Mouse (Mus musculus): ENCODE data around the gene Zfp14. TPM values are rescaled to one million over a fixed set of nuclear protein-coding genes. Genes with fewer than 3 reads are reported as not detected.

Zfp14 gene
- 1 to 10 TPM; 9.7 to 9.8 TPM for total RNA-seq (2021)
- long read RNA-seq, experiment 1, partial matches to known transcripts = 1 of 6 reads
- long read RNA-seq, experiment 1, other reads (novel, unspliced or antisense) = 2 of 6 reads
- long read RNA-seq, experiment 2, partial matches to known transcripts = 4 of 9 reads
- long read RNA-seq, experiment 2, other reads (novel, unspliced or antisense) = 2 of 9 reads

GRCm38 (mm10) chr7:30050882-30051548 is at the start of gene Zfp14:
Zfp14 (minus strand) TSS chr7:30051380.
- Histone ChIP-seq H3K4me3 (peak within 1 kb of the TSS; percentile 97), H3K27ac (peak within 1 kb of the TSS; percentile 87)
- TF ChIP-seq CTCF (conservative IDR thresholded peaks at IDR 0.05) = no peak
- peak; percentile 92 to 93 for DNase-seq (ENCODE audit: low spot score in 2 of 2)

- no peak for TF ChIP-seq CTCF (conservative IDR thresholded peaks at IDR 0.05)
- Histone ChIP-seq H3K4me3 (peak overlapping the region; percentile 51), H3K27ac (peak overlapping the region; percentile 86)
- peak; percentile 84 to 87 for DNase-seq (ENCODE audit: low spot score in 2 of 2)
These were observed 48.1 kb upstream of the Zfp14 start for GRCm38 (mm10) chr7:30099297-30099696.

- Histone ChIP-seq H3K27ac (peak overlapping the region; percentile 93), H3K4me3 (peak overlapping the region; percentile 88)
- no peak for DNase-seq (ENCODE audit: low spot score in 2 of 2)
- TF ChIP-seq CTCF (conservative IDR thresholded peaks at IDR 0.05) = no peak
These were observed 44.5 kb upstream of the Zfp14 start for GRCm38 (mm10) chr7:30095551-30096125.

- Histone ChIP-seq H3K4me3 (peak within 1 kb of the TSS; percentile 88), H3K27ac (peak within 1 kb of the TSS; percentile 93)
- DNase-seq (ENCODE audit: low spot score in 2 of 2) = peak; percentile 86 to 92
- peak; percentile 55 for TF ChIP-seq CTCF (conservative IDR thresholded peaks at IDR 0.05)
These were observed 43.7 kb upstream of the Zfp14 start, which contains the start of gene Zfp260 for GRCm38 (mm10) chr7:30094646-30095429. Zfp260 (plus strand) TSS chr7:30094777.

GRCm38 (mm10) chr7:30093918-30094415 is 42.8 kb upstream of the Zfp14 start:
- DNase-seq (ENCODE audit: low spot score in 2 of 2) = no peak
- no peak for TF ChIP-seq CTCF (conservative IDR thresholded peaks at IDR 0.05)
- peak overlapping the region; percentile 93 for H3K27ac ChIP-seq
- peak overlapping the region; percentile 88 for H3K4me3 ChIP-seq

GRCm38 (mm10) chr7:30092666-30093065 is 41.5 kb upstream of the Zfp14 start:
- H3K4me3 ChIP-seq = no peak overlapping the region
- no peak overlapping the region for H3K27ac ChIP-seq
- DNase-seq (ENCODE audit: low spot score in 2 of 2) = no peak
- no peak for TF ChIP-seq CTCF (conservative IDR thresholded peaks at IDR 0.05)

- Histone ChIP-seq H3K27ac (peak overlapping the region; percentile 92), H3K4me3 (peak overlapping the region; percentile 83)
- no peak for DNase-seq (ENCODE audit: low spot score in 2 of 2)
- peak; percentile 75 for TF ChIP-seq CTCF (conservative IDR thresholded peaks at IDR 0.05)
These were observed 39.9 kb upstream of the Zfp14 start for GRCm38 (mm10) chr7:30090970-30091585.

GRCm38 (mm10) chr7:30090092-30090969 is 39.2 kb upstream of the Zfp14 start, which contains the start of the genes Gm26920 and Zfp566:
Gm26920 (minus strand) TSS chr7:30090410.
Zfp566 (minus strand) TSS chr7:30090527.
- DNase-seq (ENCODE audit: low spot score in 2 of 2) = peak; percentile 96 to 97
- peak within 1 kb of the TSS; percentile 92 for H3K27ac ChIP-seq
- H3K4me3 ChIP-seq = peak within 1 kb of the TSS; percentile 83
- TF ChIP-seq CTCF (conservative IDR thresholded peaks at IDR 0.05) = no peak

GRCm38 (mm10) chr7:30089405-30089804 is 38.2 kb upstream of the Zfp14 start:
- peak overlapping the region; percentile 83 for H3K4me3 ChIP-seq
- no peak overlapping the region; the same call in 1 of the 2 replicates for H3K27ac ChIP-seq
- TF ChIP-seq CTCF (conservative IDR thresholded peaks at IDR 0.05) = no peak
- no peak for DNase-seq (ENCODE audit: low spot score in 2 of 2)

GRCm38 (mm10) chr7:30086524-30086923 is 35.3 kb upstream of the Zfp14 start:
- Histone ChIP-seq H3K27ac (no peak overlapping the region), H3K4me3 (no peak overlapping the region)
- TF ChIP-seq CTCF (conservative IDR thresholded peaks at IDR 0.05) = no peak
- DNase-seq (ENCODE audit: low spot score in 2 of 2) = peak; percentile 18 to 26

All from layer of hippocampus, adult 2 months (tissue).